ENCODE assay signal across 8 mouse cellular contexts in genomic region chr10:28075491-28076035, GRCm38 (mm10). TPM values are rescaled to one million over a fixed set of nuclear protein-coding genes. Genes with fewer than 3 reads are reported as not detected.
A peak's percentile ranks its signal among the peaks of the same experiment; 100 is the strongest.
DNase-seq lines count a peak whose midpoint lies in the region; ATAC-seq and TF ChIP-seq lines count a peak whose summit lies in the region.

No protein-coding gene starts in this region.

- no peaks in the 10 kb centered on the region for H3K27me3 ChIP-seq in Patski
- H3K27me3 ChIP-seq in forebrain, embryonic 16.5 days (replicated peaks; ENCODE audit: control insufficient read depth, insufficient read depth, low read length), result no peaks in the 10 kb centered on the region
- no peaks in the 10 kb centered on the region for H3K27me3 ChIP-seq in hindbrain, embryonic 14.5 days (ENCODE audit: control insufficient read depth, insufficient read depth, low read length)
- no peaks in the 10 kb centered on the region for H3K27me3 ChIP-seq in limb, embryonic 14.5 days (ENCODE audit: control insufficient read depth, insufficient read depth, low read length)
- H3K27me3 ChIP-seq in midbrain, postnatal 0 days (ENCODE audit: insufficient read depth, low read length), result no peaks in the 10 kb centered on the region

- peak; percentile 22 for DNase-seq in adrenal gland, postnatal 10 days
- no peak for DNase-seq in adrenal gland, adult 8-10 months
- DNase-seq in Patski (ENCODE audit: low read depth, low spot score), result no peak
- peak; percentile 47 for DNase-seq in hindbrain, embryonic 14.5 days (ENCODE audit: low spot score)
- peak; percentile 26 for DNase-seq in limb, embryonic 14.5 days (ENCODE audit: low spot score)
- DNase-seq in midbrain, postnatal 0 days (ENCODE audit: low spot score), result peak; percentile 43

- H3K9me3 ChIP-seq in forebrain, embryonic 16.5 days (ENCODE audit: control insufficient read depth, low read length), result no peaks in the 10 kb centered on the region
- H3K9me3 ChIP-seq in hindbrain, embryonic 14.5 days (ENCODE audit: control insufficient read depth, low read length), result no peaks in the 10 kb centered on the region
- no peaks in the 10 kb centered on the region for H3K9me3 ChIP-seq in limb, embryonic 14.5 days (ENCODE audit: control insufficient read depth, low read length)
- no peaks in the 10 kb centered on the region for H3K9me3 ChIP-seq in midbrain, postnatal 0 days (ENCODE audit: low read length)

- TF ChIP-seq POLR2A in limb, embryonic 14.5 days (IDR thresholded peaks at IDR 0.05; ENCODE audit: borderline replicate concordance, extremely low read depth, insufficient read depth, insufficient read length), result no peak

- peak overlapping the region; percentile 70 for H3K4me3 ChIP-seq in forebrain, embryonic 16.5 days (replicated peaks; ENCODE audit: low read length)
- H3K4me3 ChIP-seq in hindbrain, embryonic 14.5 days (replicated peaks; ENCODE audit: low read length), result peak overlapping the region; percentile 65
- peak overlapping the region; percentile 60 for H3K4me3 ChIP-seq in limb, embryonic 14.5 days (replicated peaks; ENCODE audit: low read length)
- H3K4me3 ChIP-seq in midbrain, postnatal 0 days (ENCODE audit: low read depth, low read length), result peak overlapping the region; percentile 66

- peak overlapping the region; percentile 87 for H3K4me2 ChIP-seq in forebrain, embryonic 16.5 days (ENCODE audit: low read length)
- peak overlapping the region; percentile 94 for H3K4me2 ChIP-seq in hindbrain, embryonic 14.5 days (replicated peaks)
- H3K4me2 ChIP-seq in limb, embryonic 14.5 days (replicated peaks; ENCODE audit: low read depth, low read length, severe bottlenecking), result peak overlapping the region; percentile 66
- peak overlapping the region; percentile 90 for H3K4me2 ChIP-seq in midbrain, postnatal 0 days (ENCODE audit: low read depth, low read length, poor library complexity, severe bottlenecking)

- TF ChIP-seq CTCF in Patski (IDR thresholded peaks at IDR 0.05), result no peak
- no peak for TF ChIP-seq CTCF in midbrain, postnatal 0 days (IDR thresholded peaks at IDR 0.05)

- peak overlapping the region; percentile 91 for H3K9ac ChIP-seq in forebrain, embryonic 16.5 days (replicated peaks; ENCODE audit: low read depth, low read length)
- H3K9ac ChIP-seq in hindbrain, embryonic 14.5 days, result peak overlapping the region; percentile 73
- peak overlapping the region; percentile 91 for H3K9ac ChIP-seq in limb, embryonic 14.5 days (ENCODE audit: low read depth, low read length, severe bottlenecking)
- H3K9ac ChIP-seq in midbrain, postnatal 0 days (replicated peaks; ENCODE audit: low read length, poor library complexity, severe bottlenecking), result peak overlapping the region; percentile 62

- no peaks in the 10 kb centered on the region for H3K36me3 ChIP-seq in forebrain, embryonic 16.5 days (ENCODE audit: control insufficient read depth, insufficient read depth)
- no peaks in the 10 kb centered on the region for H3K36me3 ChIP-seq in hindbrain, embryonic 14.5 days (replicated peaks; ENCODE audit: control insufficient read depth, insufficient read depth)
- no peaks in the 10 kb centered on the region for H3K36me3 ChIP-seq in limb, embryonic 14.5 days (ENCODE audit: control insufficient read depth, insufficient read depth, low read length)
- H3K36me3 ChIP-seq in midbrain, postnatal 0 days (ENCODE audit: insufficient read depth, low read length), result no peaks in the 10 kb centered on the region

- POLR2A ChIA-PET in Patski (lab: Charles Lee), result interaction anchor here (0.7 to 1.8 kb wide), 5 partner anchors 9 to 317 kb away, joined by 3 to 7 read pairs (median 3); no protein-coding TSS in a partner anchor

- H3K4me1 ChIP-seq in forebrain, embryonic 16.5 days (replicated peaks; ENCODE audit: control insufficient read depth, insufficient read depth, low read length), result peaks cover 14% of the 10 kb centered on the region
- H3K4me1 ChIP-seq in hindbrain, embryonic 14.5 days (replicated peaks; ENCODE audit: control insufficient read depth, insufficient read depth, low read length), result peaks cover 15% of the 10 kb centered on the region
- peaks cover 10% of the 10 kb centered on the region for H3K4me1 ChIP-seq in limb, embryonic 14.5 days (ENCODE audit: control insufficient read depth, insufficient read depth, low read length)
- peaks cover 2% of the 10 kb centered on the region; the same call in 1 of the 2 replicates for H3K4me1 ChIP-seq in midbrain, postnatal 0 days (ENCODE audit: insufficient read depth, low read length)

- H3K27ac ChIP-seq in forebrain, embryonic 16.5 days (ENCODE audit: low read length), result peak overlapping the region; percentile 94
- peak overlapping the region; percentile 88 for H3K27ac ChIP-seq in hindbrain, embryonic 14.5 days
- peak overlapping the region; percentile 91 for H3K27ac ChIP-seq in limb, embryonic 14.5 days (replicated peaks; ENCODE audit: low read depth, low read length)
- H3K27ac ChIP-seq in midbrain, postnatal 0 days (ENCODE audit: low read depth, low read length), result peak overlapping the region; percentile 72; the same call in 1 of the 2 replicates

- peak; percentile 18 for ATAC-seq in Patski
- ATAC-seq in forebrain, embryonic 16.5 days, result no peak
- ATAC-seq in hindbrain, embryonic 14.5 days (ENCODE audit: low FRiP score), result no peak
- no peak for ATAC-seq in limb, embryonic 14.5 days (ENCODE audit: low FRiP score, low read depth)
- peak; percentile 25; the same call in 1 of the 2 replicates for ATAC-seq in midbrain, postnatal 0 days (ENCODE audit: low FRiP score)
- no peak for ATAC-seq in erythroid progenitor cell, adult 5-6 weeks (replicated peaks; ENCODE audit: low FRiP score, poor library complexity, severe bottlenecking)

- in situ Hi-C loops in Patski (cut with MboI; ENCODE audit: low pct_unique_long_range_greater_than_20kb), result loop anchor here (5.0 to 10.0 kb wide), 2 partner anchors 92 to 769 kb away; no protein-coding TSS in a partner anchor

- CTCF ChIA-PET in Patski (lab: Charles Lee), result interaction anchor here (0.6 to 1.5 kb wide), 9 partner anchors 9 to 409 kb away, joined by 3 to 4 read pairs (median 3); no protein-coding TSS in a partner anchor

- under 1% methylated on average over 22 of the region's 22 CpGs for WGBS in forebrain, embryonic 16.5 days
- WGBS in hindbrain, embryonic 14.5 days, result 0% methylated on average over 22 of the region's 22 CpGs
- under 1% methylated on average over 22 of the region's 22 CpGs for WGBS in limb, embryonic 14.5 days
- under 1% methylated on average over 22 of the region's 22 CpGs for WGBS in midbrain, postnatal 0 days

RNA-seq across cellular contexts. Expression of gene Ptprk, which starts 0.9 kb away (rescaled TPM):
- 10 to 100 TPM; 21.8 to 24.1 TPM for total RNA-seq in adrenal gland, postnatal 10 days (2021)
- 10 to 100 TPM; 10.6 to 11.7 (median 11.5) TPM for total RNA-seq in adrenal gland, adult 8-10 months (2022)
- 88.2 TPM for polyA plus RNA-seq in Patski (2021)
- polyA plus RNA-seq in forebrain, embryonic 16.5 days (2015; fragmentation: Nextera tagmentation; extraction: Ambion mirVana), result 42.0 and 43.7 TPM in 2 replicates
- polyA plus RNA-seq in hindbrain, embryonic 14.5 days (2014; fragmentation: Nextera tagmentation; extraction: Ambion mirVana), result 26.8 and 32.6 TPM in 2 replicates
- polyA plus RNA-seq in limb, embryonic 14.5 days (2012; rRNA removed), result 20.7 and 21.4 TPM in 2 replicates
- polyA plus RNA-seq in limb, embryonic 14.5 days (2014; fragmentation: Nextera tagmentation; extraction: Ambion mirVana), result 25.2 and 28.8 TPM in 2 replicates
- 43.4 and 51.6 TPM in 2 replicates for total RNA-seq in midbrain, postnatal 0 days (2014; rRNA removed)
- 20.3 and 25.4 TPM in 2 replicates for polyA plus RNA-seq in midbrain, postnatal 0 days (2015; fragmentation: Nextera tagmentation; extraction: Ambion mirVana)
- 0.72 TPM in 1 of 2 replicates, not detected in the other for total RNA-seq in erythroid progenitor cell, adult 5-6 weeks (2015; ENCODE audit: low replicate concordance)
- total RNA-seq in erythroid progenitor cell, adult 5-6 weeks (2017; ENCODE audit: low replicate concordance), result 0.13 TPM in 1 of 2 replicates, not detected in the other

Comparison
In these comparisons a context has a peak if more than half of its experiments do, and no peak if none do; other contexts are left out.
1. DNase-seq: peak in adrenal gland, postnatal 10 days (single experiment), hindbrain, embryonic 14.5 days (single experiment), limb, embryonic 14.5 days (single experiment) and midbrain, postnatal 0 days (single experiment); none in adrenal gland, adult 8-10 months (single experiment) and Patski (single experiment).
2. ATAC-seq: peak in Patski (single experiment) and midbrain, postnatal 0 days (single experiment); none in forebrain, embryonic 16.5 days (single experiment), hindbrain, embryonic 14.5 days (single experiment), limb, embryonic 14.5 days (single experiment) and erythroid progenitor cell, adult 5-6 weeks (single experiment).
3. Peak in every context shown above with its lines, with median percentiles within 50 percentile points of each other: H3K27ac ChIP-seq, H3K4me2 ChIP-seq, H3K4me3 ChIP-seq and H3K9ac ChIP-seq.